Mouse (Mus musculus): Measurements from ENCODE around the gene Hmcn1. TPM values are rescaled to one million over a fixed set of nuclear protein-coding genes. Genes with fewer than 3 reads are reported as not detected.

Gene Hmcn1
- polyA plus RNA-seq, 1 experiment from 2014 or later: 3.3 TPM

DNA sequence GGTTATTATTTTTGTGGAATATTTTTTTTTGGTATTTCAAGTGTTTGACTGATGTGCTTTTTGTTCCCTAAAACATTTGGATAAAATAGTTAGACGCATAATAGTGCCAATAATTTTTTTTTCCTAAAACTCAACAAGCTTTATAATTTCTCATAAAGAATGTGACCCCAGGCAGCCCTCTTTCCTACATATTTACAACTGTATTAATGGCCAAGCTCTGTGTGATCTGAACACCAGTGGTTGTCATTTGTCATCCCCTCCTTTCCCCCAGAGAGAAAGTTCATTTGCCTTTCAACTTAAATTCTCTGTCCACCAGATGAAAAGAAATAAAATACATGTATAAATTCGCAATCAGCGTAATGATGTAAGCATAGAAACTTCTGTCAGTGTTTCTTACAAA is 121.1 kb downstream of the Hmcn1 start:
- Histone ChIP-seq H3K4me2 (ENCODE audit: low read depth, low read length) (no peak overlapping the region), H3K9me3 (ENCODE audit: control insufficient read depth, low read length) (no peaks in the 10 kb centered on the region), H3K27me3 (replicated peaks; ENCODE audit: control insufficient read depth, insufficient read depth, low read length) (no peaks in the 10 kb centered on the region), H3K36me3 (ENCODE audit: control insufficient read depth, insufficient read depth, low read length) (no peaks in the 10 kb centered on the region), H3K27ac (ENCODE audit: low read length) (no peak overlapping the region), H3K4me3 (ENCODE audit: low read length) (no peak overlapping the region), H3K4me1 (ENCODE audit: control insufficient read depth, insufficient read depth, low read length) (no peaks in the 10 kb centered on the region; the same call in 1 of the 2 replicates), H3K9ac (ENCODE audit: low read depth, low read length) (no peak overlapping the region)
- WGBS: 65% methylated on average over 3 of the region's 3 CpGs
- ATAC-seq: no peak

DNA sequence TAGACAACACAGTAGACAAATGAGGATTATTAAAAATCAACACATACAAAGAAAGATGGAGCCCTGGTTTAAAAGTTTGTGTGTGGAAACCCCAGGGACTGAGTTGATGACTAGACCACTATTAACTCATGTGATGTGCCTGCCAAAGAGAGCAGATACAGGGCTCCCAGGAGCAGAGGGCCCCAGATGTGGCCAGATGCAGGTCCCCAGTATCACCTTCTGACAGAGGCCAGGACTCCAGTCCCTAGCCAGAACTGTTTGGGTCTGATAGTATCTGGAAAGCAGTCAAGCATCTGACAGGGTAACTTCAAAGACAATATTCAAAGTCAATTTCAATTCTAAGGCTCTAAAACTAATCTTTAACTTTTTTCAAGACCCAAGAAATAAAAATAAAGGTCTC is 124.0 kb downstream of the Hmcn1 start:
- Histone ChIP-seq H3K36me3 (ENCODE audit: control insufficient read depth, insufficient read depth, low read length) (no peaks in the 10 kb centered on the region), H3K4me3 (ENCODE audit: low read length) (no peak overlapping the region), H3K4me2 (ENCODE audit: low read depth, low read length) (no peak overlapping the region), H3K9me3 (ENCODE audit: control insufficient read depth, low read length) (no peaks in the 10 kb centered on the region), H3K27ac (ENCODE audit: low read length) (no peak overlapping the region), H3K27me3 (replicated peaks; ENCODE audit: control insufficient read depth, insufficient read depth, low read length) (no peaks in the 10 kb centered on the region), H3K9ac (ENCODE audit: low read depth, low read length) (no peak overlapping the region), H3K4me1 (ENCODE audit: control insufficient read depth, insufficient read depth, low read length) (no peaks in the 10 kb centered on the region)
- ATAC-seq: no peak

DNA sequence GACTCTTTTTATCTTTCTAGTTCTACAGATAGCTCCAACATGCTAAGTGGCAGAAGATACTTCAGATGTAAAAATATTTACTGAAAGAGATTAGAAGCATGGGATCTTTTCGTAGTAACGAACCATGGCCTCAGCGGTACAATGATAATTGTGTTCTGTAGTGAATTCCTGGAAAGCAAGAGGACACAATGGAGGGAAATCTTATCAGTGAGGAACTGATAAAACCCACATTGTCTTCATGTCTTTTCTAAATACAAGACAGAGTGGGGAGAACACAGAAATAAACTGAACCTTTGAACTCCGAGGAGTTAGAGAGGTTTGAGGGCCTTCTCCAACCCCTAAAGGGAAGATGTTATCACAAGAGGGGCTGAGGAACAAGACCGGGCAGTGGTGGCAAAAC is 126.6 kb downstream of the Hmcn1 start:
- no peak overlapping the region for H3K27ac ChIP-seq (ENCODE audit: low read length)
- no peak overlapping the region for H3K4me3 ChIP-seq (ENCODE audit: low read length)
- ATAC-seq: no peak
- WGBS: 48% methylated on average over 5 of the region's 5 CpGs
- no peak overlapping the region for H3K4me2 ChIP-seq (ENCODE audit: low read depth, low read length)
- no peaks in the 10 kb centered on the region for H3K9me3 ChIP-seq (ENCODE audit: control insufficient read depth, low read length)
- no peaks in the 10 kb centered on the region for H3K36me3 ChIP-seq (ENCODE audit: control insufficient read depth, insufficient read depth, low read length)
- H3K4me1 ChIP-seq (ENCODE audit: control insufficient read depth, insufficient read depth, low read length): no peaks in the 10 kb centered on the region
- H3K9ac ChIP-seq (ENCODE audit: low read depth, low read length): no peak overlapping the region
- no peaks in the 10 kb centered on the region for H3K27me3 ChIP-seq (replicated peaks; ENCODE audit: control insufficient read depth, insufficient read depth, low read length)

DNA sequence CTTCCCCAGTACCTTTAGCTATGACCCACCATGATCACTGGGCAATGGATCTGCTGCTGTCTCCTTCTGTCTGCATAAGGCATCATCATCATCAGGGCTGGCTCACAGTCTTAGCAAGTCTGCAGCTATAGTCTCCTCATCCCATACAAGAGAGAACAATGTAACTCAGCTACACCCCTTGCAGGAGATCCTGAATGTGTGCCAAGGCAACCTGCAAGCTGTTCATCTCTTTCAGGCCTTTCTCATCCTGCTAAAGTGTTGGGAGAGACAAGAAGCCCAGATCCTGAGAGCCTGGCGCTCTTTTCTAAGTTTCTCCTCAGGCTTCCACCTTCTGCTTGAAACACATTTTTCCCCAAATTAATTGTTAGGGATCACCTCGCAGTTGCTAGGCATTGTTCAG is 135.5 kb downstream of the Hmcn1 start:
- Histone ChIP-seq H3K4me2 (ENCODE audit: low read depth, low read length) (no peak overlapping the region), H3K27ac (ENCODE audit: low read length) (no peak overlapping the region), H3K9ac (ENCODE audit: low read depth, low read length) (no peak overlapping the region), H3K4me3 (ENCODE audit: low read length) (no peak overlapping the region), H3K36me3 (ENCODE audit: control insufficient read depth, insufficient read depth, low read length) (no peaks in the 10 kb centered on the region), H3K9me3 (ENCODE audit: control insufficient read depth, low read length) (no peaks in the 10 kb centered on the region), H3K4me1 (ENCODE audit: control insufficient read depth, insufficient read depth, low read length) (no peaks in the 10 kb centered on the region), H3K27me3 (replicated peaks; ENCODE audit: control insufficient read depth, insufficient read depth, low read length) (no peaks in the 10 kb centered on the region)
- no peak for ATAC-seq
- WGBS: 74% methylated on average over 2 of the region's 2 CpGs

DNA sequence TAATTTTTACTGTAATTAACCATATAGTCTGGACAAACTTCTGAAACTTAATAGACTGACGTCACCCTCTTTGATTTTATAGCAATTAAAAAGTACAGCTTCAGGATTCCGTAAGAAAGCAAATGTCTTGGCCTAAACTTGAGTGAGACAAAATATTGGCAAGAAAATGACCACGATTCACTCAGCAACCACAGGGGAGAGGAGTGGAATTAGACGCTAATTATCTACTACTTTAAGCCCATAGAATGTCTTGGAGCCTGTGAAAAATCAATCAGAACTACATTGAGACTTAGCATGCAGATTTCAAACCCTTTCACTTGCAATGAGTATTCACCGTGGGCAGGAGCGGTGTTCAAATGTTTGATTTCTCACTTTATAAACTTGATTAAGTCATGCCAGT is 159.8 kb downstream of the Hmcn1 start:
- ATAC-seq: no peak
- H3K9me3 ChIP-seq (ENCODE audit: control insufficient read depth, low read length): no peaks in the 10 kb centered on the region

DNA sequence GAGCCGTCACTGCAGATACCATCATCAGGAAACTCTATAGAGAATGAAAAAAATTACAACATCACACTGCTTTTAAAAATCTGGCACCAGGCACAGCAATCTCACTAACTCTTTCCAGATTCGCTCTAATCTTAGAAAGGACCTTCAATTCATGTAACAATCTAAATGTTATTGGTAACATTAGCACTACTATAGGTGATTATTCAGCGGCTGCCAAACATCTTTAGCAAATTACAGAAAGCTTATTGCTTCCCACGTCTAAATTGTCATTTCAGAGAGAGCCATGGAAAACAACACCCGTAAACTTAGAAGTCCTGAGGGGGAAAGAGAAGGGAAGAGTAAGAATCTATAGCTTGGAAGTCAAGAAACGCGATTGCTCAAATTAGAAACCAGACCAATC is 163.4 kb downstream of the Hmcn1 start:
- 76% methylated on average over 7 of the region's 7 CpGs for WGBS
- Histone ChIP-seq H3K4me3 (ENCODE audit: low read length) (no peak overlapping the region), H3K9me3 (ENCODE audit: control insufficient read depth, low read length) (no peaks in the 10 kb centered on the region), H3K4me1 (ENCODE audit: control insufficient read depth, insufficient read depth, low read length) (no peaks in the 10 kb centered on the region), H3K27me3 (replicated peaks; ENCODE audit: control insufficient read depth, insufficient read depth, low read length) (no peaks in the 10 kb centered on the region), H3K36me3 (ENCODE audit: control insufficient read depth, insufficient read depth, low read length) (no peaks in the 10 kb centered on the region), H3K4me2 (ENCODE audit: low read depth, low read length) (no peak overlapping the region), H3K9ac (ENCODE audit: low read depth, low read length) (no peak overlapping the region), H3K27ac (ENCODE audit: low read length) (no peak overlapping the region)
- ATAC-seq: no peak

More for the DNA sequence above, 159.8 kb downstream of the Hmcn1 start:
- Histone ChIP-seq H3K4me2 (ENCODE audit: low read depth, low read length) (no peak overlapping the region), H3K27me3 (replicated peaks; ENCODE audit: control insufficient read depth, insufficient read depth, low read length) (no peaks in the 10 kb centered on the region), H3K4me3 (ENCODE audit: low read length) (no peak overlapping the region), H3K36me3 (ENCODE audit: control insufficient read depth, insufficient read depth, low read length) (no peaks in the 10 kb centered on the region), H3K27ac (ENCODE audit: low read length) (no peak overlapping the region), H3K9ac (ENCODE audit: low read depth, low read length) (no peak overlapping the region), H3K4me1 (ENCODE audit: control insufficient read depth, insufficient read depth, low read length) (no peaks in the 10 kb centered on the region)
- WGBS: 84% methylated on average over 6 of the region's 6 CpGs

DNA sequence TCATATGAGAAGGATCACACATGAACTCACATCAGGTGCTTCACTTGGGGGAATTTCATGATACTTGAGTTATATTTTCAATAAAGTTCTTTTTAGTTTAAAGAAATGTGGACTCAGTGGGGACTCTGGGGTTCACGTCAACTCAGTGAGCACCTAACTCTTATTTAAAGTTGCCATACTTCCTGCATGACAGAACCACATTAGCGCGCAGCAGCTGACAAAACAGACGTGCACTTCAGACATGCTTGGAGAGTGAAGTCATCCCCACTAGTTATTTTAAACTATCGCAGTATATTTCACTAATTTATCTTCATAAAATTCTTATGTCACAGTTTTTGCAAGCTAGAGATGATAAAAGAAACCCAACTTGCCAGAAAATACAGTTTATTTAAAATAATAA is 166.1 kb downstream of the Hmcn1 start:
- H3K9me3 ChIP-seq (ENCODE audit: control insufficient read depth, low read length): no peaks in the 10 kb centered on the region
- 51% methylated on average over 5 of the region's 5 CpGs for WGBS
- no peak for ATAC-seq
- no peak overlapping the region for H3K4me2 ChIP-seq (ENCODE audit: low read depth, low read length)
- no peak overlapping the region for H3K27ac ChIP-seq (ENCODE audit: low read length)
- H3K4me1 ChIP-seq (ENCODE audit: control insufficient read depth, insufficient read depth, low read length): no peaks in the 10 kb centered on the region
- H3K9ac ChIP-seq (ENCODE audit: low read depth, low read length): no peak overlapping the region
- no peaks in the 10 kb centered on the region for H3K27me3 ChIP-seq (replicated peaks; ENCODE audit: control insufficient read depth, insufficient read depth, low read length)
- no peaks in the 10 kb centered on the region for H3K36me3 ChIP-seq (ENCODE audit: control insufficient read depth, insufficient read depth, low read length)
- H3K4me3 ChIP-seq (ENCODE audit: low read length): no peak overlapping the region

DNA sequence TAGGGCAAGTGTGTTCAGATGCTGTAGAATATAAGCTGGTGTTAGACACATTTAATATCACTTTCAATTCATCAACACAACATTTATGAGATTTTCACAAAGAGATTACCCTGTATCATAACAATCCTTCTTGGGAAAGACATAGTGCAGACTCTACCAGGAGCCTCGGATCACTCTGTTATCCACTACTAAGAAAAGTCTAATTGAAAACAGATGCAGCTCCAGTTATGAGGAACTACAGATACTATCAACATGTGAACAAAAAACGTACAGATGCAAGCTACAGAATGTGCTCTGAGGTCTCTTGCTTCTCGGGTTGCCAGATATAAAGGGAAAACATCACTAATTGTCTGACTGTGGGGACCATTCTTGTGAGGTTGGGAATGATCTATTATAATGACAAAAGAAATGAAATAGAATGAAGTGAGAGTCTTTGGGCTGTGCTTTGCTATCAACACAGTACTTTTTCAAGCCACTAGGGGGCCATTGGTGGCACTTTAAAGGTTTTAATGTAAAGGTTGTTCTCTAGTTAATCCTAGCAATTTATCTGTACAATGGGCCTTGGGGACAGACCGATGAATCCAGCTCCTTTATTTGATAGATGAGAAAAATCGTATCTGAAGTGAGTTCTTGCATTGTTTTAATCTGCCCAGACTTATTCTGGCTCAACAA is 168.8 kb downstream of the Hmcn1 start:
- Histone ChIP-seq H3K4me2 (ENCODE audit: low read depth, low read length) (no peak overlapping the region), H3K9me3 (ENCODE audit: control insufficient read depth, low read length) (no peaks in the 10 kb centered on the region), H3K27ac (ENCODE audit: low read length) (no peak overlapping the region), H3K9ac (ENCODE audit: low read depth, low read length) (no peak overlapping the region), H3K4me3 (ENCODE audit: low read length) (no peak overlapping the region), H3K36me3 (ENCODE audit: control insufficient read depth, insufficient read depth, low read length) (no peaks in the 10 kb centered on the region), H3K27me3 (replicated peaks; ENCODE audit: control insufficient read depth, insufficient read depth, low read length) (no peaks in the 10 kb centered on the region), H3K4me1 (ENCODE audit: control insufficient read depth, insufficient read depth, low read length) (no peaks in the 10 kb centered on the region)
- 60% methylated on average over 5 of the region's 5 CpGs for WGBS
- ATAC-seq: no peak

DNA sequence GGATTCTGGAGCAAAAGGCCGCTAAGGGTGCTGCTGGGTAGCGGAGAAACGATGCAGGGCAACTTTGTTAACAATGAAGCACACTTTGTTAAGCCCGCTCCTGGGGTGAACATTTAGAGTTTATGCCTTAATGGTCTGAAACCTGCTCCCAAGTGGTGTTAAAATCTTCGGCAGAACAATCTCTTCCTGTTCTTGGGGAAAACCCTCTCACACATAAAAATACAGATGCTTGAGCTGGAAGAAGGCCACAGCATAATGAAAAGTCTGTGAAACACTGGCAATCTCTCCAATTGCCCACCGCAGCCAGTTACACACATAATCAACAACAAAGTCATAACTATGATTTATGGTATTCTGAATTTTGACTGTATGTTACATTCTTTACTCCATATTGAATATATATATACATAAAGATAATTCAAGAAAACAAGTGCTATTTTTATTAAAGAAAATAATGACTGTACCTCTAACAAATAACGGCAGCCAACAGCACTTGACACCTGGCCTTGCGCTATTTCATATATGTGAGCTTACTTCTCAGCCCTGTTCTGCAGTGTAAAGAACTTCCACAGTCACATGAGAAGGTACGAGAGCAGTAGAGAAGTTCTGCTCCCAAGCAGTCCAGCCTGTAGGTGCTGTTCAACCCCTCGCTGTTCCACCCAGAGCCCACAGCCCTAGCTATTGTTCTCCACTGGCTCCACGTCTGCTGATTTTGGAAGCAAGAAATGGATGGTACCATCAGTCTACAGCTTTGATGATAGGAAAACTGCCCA is 177.0 kb downstream of the Hmcn1 start:
- WGBS: 91% methylated on average over 11 of the region's 11 CpGs
- Histone ChIP-seq H3K27me3 (replicated peaks; ENCODE audit: control insufficient read depth, insufficient read depth, low read length) (no peaks in the 10 kb centered on the region), H3K4me2 (ENCODE audit: low read depth, low read length) (no peak overlapping the region), H3K27ac (ENCODE audit: low read length) (no peak overlapping the region), H3K36me3 (ENCODE audit: control insufficient read depth, insufficient read depth, low read length) (no peaks in the 10 kb centered on the region), H3K4me3 (ENCODE audit: low read length) (no peak overlapping the region), H3K4me1 (ENCODE audit: control insufficient read depth, insufficient read depth, low read length) (no peaks in the 10 kb centered on the region), H3K9me3 (ENCODE audit: control insufficient read depth, low read length) (no peaks in the 10 kb centered on the region), H3K9ac (ENCODE audit: low read depth, low read length) (no peak overlapping the region)
- ATAC-seq: no peak
